Mouse (Mus musculus) erythroblast, embryonic 14.5 days (primary cell): ENCODE data around the gene Rnf5.

Source experiments
- GATA1 ChIP-seq: IDR thresholded peaks from 2 replicates; pipeline ENCODE4 v1.6.1; 2012; ENCODE audit warnings: low read length, inconsistent platforms, mixed read lengths
- TAL1 ChIP-seq: IDR thresholded peaks from 3 replicates; pipeline ENCODE4 v1.6.1; 2012; ENCODE audit warnings: low read length, inconsistent platforms, mixed read lengths

DNA sequence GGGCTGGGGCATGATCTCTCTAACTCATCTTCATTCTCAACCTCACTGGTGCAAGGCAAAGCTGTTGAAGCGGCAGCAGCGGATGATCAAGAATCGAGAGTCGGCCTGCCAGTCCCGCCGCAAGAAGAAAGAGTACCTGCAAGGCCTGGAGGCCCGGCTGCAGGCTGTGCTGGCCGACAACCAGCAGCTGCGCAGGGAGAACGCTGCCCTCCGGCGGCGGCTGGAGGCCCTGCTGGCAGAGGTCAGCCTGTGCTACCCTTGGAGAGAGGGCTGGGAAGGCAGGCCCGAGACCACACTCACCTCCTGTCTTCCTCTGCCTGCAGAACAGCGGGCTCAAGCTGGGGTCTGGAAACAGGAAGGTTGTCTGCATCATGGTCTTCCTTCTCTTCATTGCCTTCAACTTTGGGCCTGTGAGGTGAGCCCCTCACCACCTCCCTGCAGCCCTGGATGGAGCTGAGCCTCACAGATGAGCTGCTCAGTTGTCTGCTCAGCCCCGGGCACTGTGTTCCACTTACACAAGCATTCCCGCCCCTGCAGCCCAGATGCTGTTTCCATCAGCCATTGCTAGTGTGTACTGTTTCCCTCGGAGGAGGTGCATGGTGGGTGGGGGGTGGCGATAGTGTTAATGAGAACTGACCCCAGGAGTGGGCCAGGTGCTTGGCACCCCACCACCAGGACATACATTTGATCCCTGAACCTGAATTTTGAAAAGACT is 48.2 kb upstream of the Rnf5 start:
- TF ChIP-seq GATA1 (no peak), TAL1 (no peak)
